Mouse (Mus musculus) olfactory bulb, adult 2 months (tissue): ENCODE data around the gene Tmem11. TPM values are rescaled to one million over a fixed set of nuclear protein-coding genes. Genes with fewer than 3 reads are reported as not detected.

Experiments
- H3K27ac ChIP-seq: fragments of 200-500 bp; 2 replicates; pipeline ENCODE4 v1.5.1; 2012; ENCODE audit warnings: low read depth, low read length; ENCODE audit not compliant: insufficient read depth
- H3K4me1 ChIP-seq: fragments of 200-500 bp; 2 replicates; pipeline ENCODE4 v1.6.1; 2012; ENCODE audit warnings: low read length; ENCODE audit not compliant: control insufficient read depth, insufficient read depth
- H3K4me3 ChIP-seq: fragments of 200-500 bp; 2 replicates; pipeline ENCODE4 v1.5.1; 2012; ENCODE audit warnings: mild to moderate bottlenecking, low read depth, low read length, moderate library complexity; ENCODE audit not compliant: insufficient read depth
- CTCF ChIP-seq: fragments of 200-500 bp; IDR thresholded peaks from 2 replicates; pipeline ENCODE4 v1.5.1; 2012; ENCODE audit warnings: low read depth, mild to moderate bottlenecking, low read length, moderate library complexity; ENCODE audit not compliant: insufficient read depth
- POLR2A ChIP-seq: fragments of 200-500 bp; IDR thresholded peaks from 2 replicates; pipeline ENCODE4 v1.6.1; 2012; ENCODE audit warnings: mild to moderate bottlenecking, low read depth, low read length, moderate library complexity; ENCODE audit not compliant: insufficient read depth
- WGBS: fragments of 180-500 bp; shearing (Covaris S2); methylation state at CpG from one replicate; pipeline ENCODE4 v1.1.7; 2018; 5-methylcytosine and 5-hydroxymethylcytosine counted together
- polyA plus RNA-seq: library from polyadenylated mRNA; stranded (reverse); fragments of >200 nt; gene quantifications from 2 replicates; pipeline ENCODE4 v1.2.4, GENCODE M21; 2012; ENCODE audit warnings: low replicate concordance; ENCODE audit not compliant: missing spikeins, insufficient read depth, insufficient read length

The Tmem11 gene
- polyA plus RNA-seq, 1 experiment, result not detected

- 72% methylated on average over 2 of the region's 2 CpGs for WGBS
- TF ChIP-seq CTCF, result no peak
- no peak for TF ChIP-seq POLR2A
- Histone ChIP-seq H3K27ac (no peak overlapping the region), H3K4me3 (no peak overlapping the region), H3K4me1 (no peaks in the 10 kb centered on the region)
These were observed 55.3 kb downstream of the Tmem11 start for GRCm38 (mm10) chr11:60823771-60824170.

DNA sequence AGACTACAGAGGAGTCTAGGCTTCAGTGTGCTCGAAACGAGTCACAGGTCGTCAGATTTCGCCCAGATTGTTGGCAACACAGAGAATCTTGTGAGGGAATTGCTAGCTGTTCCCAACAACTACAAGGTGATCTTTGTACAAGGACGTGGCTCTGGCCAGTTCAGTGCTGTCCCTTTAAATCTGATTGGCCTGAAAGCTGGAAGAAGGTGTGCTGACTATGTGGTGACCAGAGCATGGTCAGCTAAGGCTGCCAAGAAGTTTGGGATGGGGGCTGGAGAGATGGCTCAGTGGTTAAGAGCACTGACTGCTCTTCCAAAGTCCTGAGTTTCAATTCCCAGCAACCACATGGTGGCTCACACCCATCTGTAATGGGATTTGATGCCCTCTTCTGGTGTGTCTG, 62.7 kb downstream of the Tmem11 start:
- 65% methylated on average over 5 of the region's 5 CpGs for WGBS
- Histone ChIP-seq H3K4me3 (no peak overlapping the region), H3K27ac (no peak overlapping the region), H3K4me1 (no peaks in the 10 kb centered on the region)
- TF ChIP-seq CTCF (no peak), POLR2A (no peak)

Other genes with a start within 250 kb of the Tmem11 start
- gene Llgl1, start 179.5 kb downstream of the Tmem11 start, polyA plus RNA-seq, result not detected in 2 replicates
- not detected in 2 replicates for gene Flii, start 152.0 kb downstream of the Tmem11 start, polyA plus RNA-seq
- not detected in 2 replicates for gene Mief2, start 150.9 kb downstream of the Tmem11 start, polyA plus RNA-seq
- not detected in 2 replicates for gene Top3a, start 101.9 kb downstream of the Tmem11 start, polyA plus RNA-seq
- gene Smcr8, start 101.7 kb downstream of the Tmem11 start, polyA plus RNA-seq, result not detected in 2 replicates
- not detected in 2 replicates for gene Shmt1, start 67.6 kb downstream of the Tmem11 start, polyA plus RNA-seq
- not detected in 2 replicates for gene Dhrs7b, start 48.6 kb downstream of the Tmem11 start, polyA plus RNA-seq
- not detected in 2 replicates for gene Natd1, start 35.5 kb upstream of the Tmem11 start, polyA plus RNA-seq
- not detected in 2 replicates for gene Map2k3, start 52.8 kb upstream of the Tmem11 start, polyA plus RNA-seq
- gene Kcnj12, start 143.3 kb upstream of the Tmem11 start, polyA plus RNA-seq, result not detected in 2 replicates
- gene Tnfrsf13b, start 247.5 kb upstream of the Tmem11 start, polyA plus RNA-seq, result not detected in 2 replicates